Mouse (Mus musculus): ENCODE measurements at regions not wholly inside any gene's neighbourhood (a gene's known extent, or its start where the extent isn't known, plus 50 kb on each side); places are given as distances from the start of the nearest gene placed in this dataset.

GRCm38 (mm10) chr17:7663896-7664880, 162.9 kb downstream of the Fndc1 start:
- 90% methylated on average over 7 of the region's 7 CpGs for WGBS
- Histone ChIP-seq H3K9ac (ENCODE audit: low read depth, low read length) (no peak overlapping the region), H3K79me2 (ENCODE audit: control insufficient read depth, insufficient read depth, low read length) (no peaks in the 10 kb centered on the region), H3K4me1 (ENCODE audit: control insufficient read depth, insufficient read depth, low read length) (no peaks in the 10 kb centered on the region), H3K36me3 (ENCODE audit: control insufficient read depth, insufficient read depth, low read length) (no peaks in the 10 kb centered on the region), H3K27me3 (ENCODE audit: control insufficient read depth, insufficient read depth, low read length) (no peaks in the 10 kb centered on the region), H3K27ac (replicated peaks; ENCODE audit: insufficient read depth, low read depth, low read length) (no peak overlapping the region), H3K4me3 (ENCODE audit: insufficient read depth, low read depth, low read length) (no peak overlapping the region)
- DNase-seq (ENCODE audit: extremely low read depth, low read depth, low spot score): no peak
- no peak for TF ChIP-seq CTCF (IDR thresholded peaks at IDR 0.05; ENCODE audit: low read depth, low read length)
- TF ChIP-seq POLR2A (IDR thresholded peaks at IDR 0.05; ENCODE audit: extremely low read depth, insufficient read depth, low read length): no peak

GRCm38 (mm10) chr17:7656503-7656902, 170.6 kb downstream of the Fndc1 start:
- Histone ChIP-seq H3K4me1 (ENCODE audit: control insufficient read depth, insufficient read depth, low read length) (no peaks in the 10 kb centered on the region), H3K27me3 (ENCODE audit: control insufficient read depth, insufficient read depth, low read length) (no peaks in the 10 kb centered on the region), H3K36me3 (ENCODE audit: control insufficient read depth, insufficient read depth, low read length) (no peaks in the 10 kb centered on the region), H3K27ac (replicated peaks; ENCODE audit: insufficient read depth, low read depth, low read length) (no peak overlapping the region), H3K79me2 (ENCODE audit: control insufficient read depth, insufficient read depth, low read length) (no peaks in the 10 kb centered on the region), H3K4me3 (ENCODE audit: insufficient read depth, low read depth, low read length) (no peak overlapping the region), H3K9ac (ENCODE audit: low read depth, low read length) (no peak overlapping the region)
- DNase-seq (ENCODE audit: extremely low read depth, low read depth, low spot score): no peak
- WGBS: 58% methylated on average over 1 of the region's 1 CpGs
- no peak for TF ChIP-seq POLR2A (IDR thresholded peaks at IDR 0.05; ENCODE audit: extremely low read depth, insufficient read depth, low read length)
- TF ChIP-seq CTCF (IDR thresholded peaks at IDR 0.05; ENCODE audit: low read depth, low read length): no peak

GRCm38 (mm10) chr17:7655966-7656365, 171.1 kb downstream of the Fndc1 start:
- H3K27me3 ChIP-seq (ENCODE audit: control insufficient read depth, insufficient read depth, low read length): no peaks in the 10 kb centered on the region
- no peak for DNase-seq (ENCODE audit: extremely low read depth, low read depth, low spot score)
- H3K79me2 ChIP-seq (ENCODE audit: control insufficient read depth, insufficient read depth, low read length): no peaks in the 10 kb centered on the region
- WGBS: 85% methylated on average over 6 of the region's 6 CpGs
- H3K36me3 ChIP-seq (ENCODE audit: control insufficient read depth, insufficient read depth, low read length): no peaks in the 10 kb centered on the region
- H3K27ac ChIP-seq (replicated peaks; ENCODE audit: insufficient read depth, low read depth, low read length): no peak overlapping the region
- no peaks in the 10 kb centered on the region for H3K4me1 ChIP-seq (ENCODE audit: control insufficient read depth, insufficient read depth, low read length)
- H3K4me3 ChIP-seq (ENCODE audit: insufficient read depth, low read depth, low read length): no peak overlapping the region
- no peak overlapping the region for H3K9ac ChIP-seq (ENCODE audit: low read depth, low read length)
- TF ChIP-seq CTCF (IDR thresholded peaks at IDR 0.05; ENCODE audit: low read depth, low read length) (no peak), POLR2A (IDR thresholded peaks at IDR 0.05; ENCODE audit: extremely low read depth, insufficient read depth, low read length) (no peak)

GRCm38 (mm10) chr17:7654064-7654564, 173.0 kb downstream of the Fndc1 start:
- H3K36me3 ChIP-seq (ENCODE audit: control insufficient read depth, insufficient read depth, low read length): no peaks in the 10 kb centered on the region

GRCm38 (mm10) chr17:7652037-7652436, 175.1 kb downstream of the Fndc1 start:
- TF ChIP-seq POLR2A (IDR thresholded peaks at IDR 0.05; ENCODE audit: extremely low read depth, insufficient read depth, low read length) (no peak), CTCF (IDR thresholded peaks at IDR 0.05; ENCODE audit: low read depth, low read length) (no peak)
- H3K27me3 ChIP-seq (ENCODE audit: control insufficient read depth, insufficient read depth, low read length): no peaks in the 10 kb centered on the region
- H3K79me2 ChIP-seq (ENCODE audit: control insufficient read depth, insufficient read depth, low read length): no peaks in the 10 kb centered on the region
- H3K36me3 ChIP-seq (ENCODE audit: control insufficient read depth, insufficient read depth, low read length): no peaks in the 10 kb centered on the region
- no peaks in the 10 kb centered on the region for H3K4me1 ChIP-seq (ENCODE audit: control insufficient read depth, insufficient read depth, low read length)
- 86% methylated on average over 1 of the region's 1 CpGs for WGBS
- H3K4me3 ChIP-seq (ENCODE audit: insufficient read depth, low read depth, low read length): no peak overlapping the region
- no peak overlapping the region for H3K27ac ChIP-seq (replicated peaks; ENCODE audit: insufficient read depth, low read depth, low read length)
- H3K9ac ChIP-seq (ENCODE audit: low read depth, low read length): no peak overlapping the region
- DNase-seq (ENCODE audit: extremely low read depth, low read depth, low spot score): no peak

More at GRCm38 (mm10) chr17:7654064-7654564, 173.0 kb downstream of the Fndc1 start:
- 65% methylated on average over 7 of the region's 7 CpGs for WGBS
- DNase-seq (ENCODE audit: extremely low read depth, low read depth, low spot score): no peak
- H3K79me2 ChIP-seq (ENCODE audit: control insufficient read depth, insufficient read depth, low read length): no peaks in the 10 kb centered on the region
- H3K4me3 ChIP-seq (ENCODE audit: insufficient read depth, low read depth, low read length): no peak overlapping the region
- no peak overlapping the region for H3K27ac ChIP-seq (replicated peaks; ENCODE audit: insufficient read depth, low read depth, low read length)
- H3K4me1 ChIP-seq (ENCODE audit: control insufficient read depth, insufficient read depth, low read length): no peaks in the 10 kb centered on the region
- TF ChIP-seq CTCF (IDR thresholded peaks at IDR 0.05; ENCODE audit: low read depth, low read length) (no peak), POLR2A (IDR thresholded peaks at IDR 0.05; ENCODE audit: extremely low read depth, insufficient read depth, low read length) (no peak)
- no peak overlapping the region for H3K9ac ChIP-seq (ENCODE audit: low read depth, low read length)
- H3K27me3 ChIP-seq (ENCODE audit: control insufficient read depth, insufficient read depth, low read length): no peaks in the 10 kb centered on the region

- Histone ChIP-seq H3K9ac (ENCODE audit: low read depth, low read length) (no peak overlapping the region), H3K27me3 (ENCODE audit: control insufficient read depth, insufficient read depth, low read length) (no peaks in the 10 kb centered on the region), H3K79me2 (ENCODE audit: control insufficient read depth, insufficient read depth, low read length) (no peaks in the 10 kb centered on the region), H3K4me1 (ENCODE audit: control insufficient read depth, insufficient read depth, low read length) (no peaks in the 10 kb centered on the region), H3K27ac (replicated peaks; ENCODE audit: insufficient read depth, low read depth, low read length) (no peak overlapping the region), H3K36me3 (ENCODE audit: control insufficient read depth, insufficient read depth, low read length) (no peaks in the 10 kb centered on the region), H3K4me3 (ENCODE audit: insufficient read depth, low read depth, low read length) (no peak overlapping the region)
- TF ChIP-seq CTCF (IDR thresholded peaks at IDR 0.05; ENCODE audit: low read depth, low read length) (no peak), POLR2A (IDR thresholded peaks at IDR 0.05; ENCODE audit: extremely low read depth, insufficient read depth, low read length) (no peak)
- WGBS: 78% methylated on average over 4 of the region's 4 CpGs
- no peak for DNase-seq (ENCODE audit: extremely low read depth, low read depth, low spot score)
Observed at GRCm38 (mm10) chr17:7650417-7650816, 176.7 kb downstream of the Fndc1 start.
